Mouse (Mus musculus): ENCODE data around the gene Ldlrap1. TPM values are rescaled to one million over a fixed set of nuclear protein-coding genes. Genes with fewer than 3 reads are reported as not detected.

Ldlrap1 gene
- total and polyA plus RNA-seq, 2 experiments from 2014 or later: 9.4 to 12.3 TPM

- no peaks in the 10 kb centered on the region for H3K36me3 ChIP-seq (replicated peaks; ENCODE audit: control insufficient read depth, insufficient read depth, low read length)
- peak within 1 kb of the TSS; percentile 68 for H3K27ac ChIP-seq (ENCODE audit: low read depth)
- peak; percentile 97 for DNase-seq (ENCODE audit: low spot score)
- H3K4me2 ChIP-seq (ENCODE audit: low read depth, low read length): peak within 1 kb of the TSS; percentile 90
- no peak for TF ChIP-seq EP300 (IDR thresholded peaks at IDR 0.05; ENCODE audit: low read depth)
- TF ChIP-seq CTCF (IDR thresholded peaks at IDR 0.05; ENCODE audit: low read depth): no peak
- peaks cover 4% of the 10 kb centered on the region; the same call in 1 of the 2 replicates for H3K4me1 ChIP-seq (ENCODE audit: control insufficient read depth, insufficient read depth)
- no peaks in the 10 kb centered on the region for H3K9me3 ChIP-seq (replicated peaks; ENCODE audit: control insufficient read depth, low read length)
- WGBS: under 1% methylated on average over 67 of the region's 81 CpGs
- H3K27me3 ChIP-seq (ENCODE audit: control insufficient read depth, insufficient read depth, low read length): no peaks in the 10 kb centered on the region
- peak within 1 kb of the TSS; percentile 71 for H3K9ac ChIP-seq (replicated peaks; ENCODE audit: low read depth, low read length)
- ATAC-seq (ENCODE audit: insufficient read depth, low read depth): peak; percentile 96
- peak within 1 kb of the TSS; percentile 62 for H3K4me3 ChIP-seq (ENCODE audit: low read depth, low read length)
These were observed 63.8 kb downstream of the Ldlrap1 start, which contains the start of gene Man1c1 for GRCm38 (mm10) chr4:134703835-134704546. Gene Man1c1, minus strand, starts transcription at chr4:134704290.

GRCm38 (mm10) chr4:134702981-134703834, 64.6 kb downstream of the Ldlrap1 start:
- Histone ChIP-seq H3K4me1 (ENCODE audit: control insufficient read depth, insufficient read depth) (peaks cover 4% of the 10 kb centered on the region; the same call in 1 of the 2 replicates), H3K4me2 (ENCODE audit: low read depth, low read length) (peak overlapping the region; percentile 90), H3K27ac (ENCODE audit: low read depth) (peak overlapping the region; percentile 68), H3K36me3 (replicated peaks; ENCODE audit: control insufficient read depth, insufficient read depth, low read length) (no peaks in the 10 kb centered on the region), H3K9me3 (replicated peaks; ENCODE audit: control insufficient read depth, low read length) (no peaks in the 10 kb centered on the region), H3K9ac (replicated peaks; ENCODE audit: low read depth, low read length) (peak overlapping the region; percentile 71), H3K27me3 (ENCODE audit: control insufficient read depth, insufficient read depth, low read length) (no peaks in the 10 kb centered on the region), H3K4me3 (ENCODE audit: low read depth, low read length) (peak overlapping the region; percentile 62)
- DNase-seq (ENCODE audit: low spot score): no peak
- under 1% methylated on average over 89 of the region's 90 CpGs for WGBS
- peak; percentile 15 for ATAC-seq (ENCODE audit: insufficient read depth, low read depth)
- TF ChIP-seq CTCF (IDR thresholded peaks at IDR 0.05; ENCODE audit: low read depth): no peak
- no peak for TF ChIP-seq EP300 (IDR thresholded peaks at IDR 0.05; ENCODE audit: low read depth)

GRCm38 (mm10) chr4:134701934-134702333, 65.9 kb downstream of the Ldlrap1 start:
- H3K9ac ChIP-seq (replicated peaks; ENCODE audit: low read depth, low read length): no peak overlapping the region
- H3K36me3 ChIP-seq (replicated peaks; ENCODE audit: control insufficient read depth, insufficient read depth, low read length): 0 out of 2 replicates have a peak, but pooled peaks cover 3% of the 10 kb centered on the region
- 17% methylated on average over 6 of the region's 6 CpGs for WGBS
- H3K27me3 ChIP-seq (ENCODE audit: control insufficient read depth, insufficient read depth, low read length): no peaks in the 10 kb centered on the region
- no peaks in the 10 kb centered on the region for H3K9me3 ChIP-seq (replicated peaks; ENCODE audit: control insufficient read depth, low read length)
- no peak overlapping the region for H3K27ac ChIP-seq (ENCODE audit: low read depth)
- ATAC-seq (ENCODE audit: insufficient read depth, low read depth) (no peak), DNase-seq (ENCODE audit: low spot score) (peak; percentile 79)
- H3K4me1 ChIP-seq (ENCODE audit: control insufficient read depth, insufficient read depth): peaks cover 4% of the 10 kb centered on the region; the same call in 1 of the 2 replicates
- peak overlapping the region; percentile 90 for H3K4me2 ChIP-seq (ENCODE audit: low read depth, low read length)
- TF ChIP-seq CTCF (IDR thresholded peaks at IDR 0.05; ENCODE audit: low read depth) (peak; percentile 90), EP300 (IDR thresholded peaks at IDR 0.05; ENCODE audit: low read depth) (no peak)
- peak overlapping the region; percentile 62 for H3K4me3 ChIP-seq (ENCODE audit: low read depth, low read length)

- H3K4me3 ChIP-seq (ENCODE audit: low read depth, low read length): no peak overlapping the region
- TF ChIP-seq CTCF (IDR thresholded peaks at IDR 0.05; ENCODE audit: low read depth) (no peak), EP300 (IDR thresholded peaks at IDR 0.05; ENCODE audit: low read depth) (no peak)
- no peak overlapping the region for H3K9ac ChIP-seq (replicated peaks; ENCODE audit: low read depth, low read length)
These were observed 66.9 kb downstream of the Ldlrap1 start for GRCm38 (mm10) chr4:134700911-134701310.

GRCm38 (mm10) chr4:134693202-134693940, 74.5 kb downstream of the Ldlrap1 start:
- H3K27me3 ChIP-seq (ENCODE audit: control insufficient read depth, insufficient read depth, low read length): no peaks in the 10 kb centered on the region
- 0 out of 2 replicates have a peak, but pooled peaks cover 3% of the 10 kb centered on the region for H3K36me3 ChIP-seq (replicated peaks; ENCODE audit: control insufficient read depth, insufficient read depth, low read length)
- DNase-seq (ENCODE audit: low spot score): no peak
- ATAC-seq (ENCODE audit: insufficient read depth, low read depth): no peak
- no peak overlapping the region for H3K4me3 ChIP-seq (ENCODE audit: low read depth, low read length)
- H3K9me3 ChIP-seq (replicated peaks; ENCODE audit: control insufficient read depth, low read length): no peaks in the 10 kb centered on the region
- no peaks in the 10 kb centered on the region for H3K4me1 ChIP-seq (ENCODE audit: control insufficient read depth, insufficient read depth)
- TF ChIP-seq EP300 (IDR thresholded peaks at IDR 0.05; ENCODE audit: low read depth) (no peak), CTCF (IDR thresholded peaks at IDR 0.05; ENCODE audit: low read depth) (no peak)
- no peak overlapping the region for H3K9ac ChIP-seq (replicated peaks; ENCODE audit: low read depth, low read length)
- WGBS: 72% methylated on average over 9 of the region's 9 CpGs
- H3K4me2 ChIP-seq (ENCODE audit: low read depth, low read length): no peak overlapping the region
- no peak overlapping the region for H3K27ac ChIP-seq (ENCODE audit: low read depth)

More at GRCm38 (mm10) chr4:134700911-134701310, 66.9 kb downstream of the Ldlrap1 start:
- H3K4me1 ChIP-seq (ENCODE audit: control insufficient read depth, insufficient read depth): peaks cover 4% of the 10 kb centered on the region; the same call in 1 of the 2 replicates
- no peaks in the 10 kb centered on the region for H3K9me3 ChIP-seq (replicated peaks; ENCODE audit: control insufficient read depth, low read length)
- ATAC-seq (ENCODE audit: insufficient read depth, low read depth) (no peak), DNase-seq (ENCODE audit: low spot score) (no peak)
- 97% methylated on average over 2 of the region's 2 CpGs for WGBS
- H3K27ac ChIP-seq (ENCODE audit: low read depth): no peak overlapping the region
- H3K4me2 ChIP-seq (ENCODE audit: low read depth, low read length): peak overlapping the region; percentile 90; the same call in 1 of the 2 replicates
- H3K27me3 ChIP-seq (ENCODE audit: control insufficient read depth, insufficient read depth, low read length): no peaks in the 10 kb centered on the region
- 0 out of 2 replicates have a peak, but pooled peaks cover 3% of the 10 kb centered on the region for H3K36me3 ChIP-seq (replicated peaks; ENCODE audit: control insufficient read depth, insufficient read depth, low read length)

All from heart, postnatal 0 days (tissue).